Mouse (Mus musculus) heart, adult 8-10 months (tissue): ENCODE measurements around the gene Adgrl3. TPM values are rescaled to one million over a fixed set of nuclear protein-coding genes. Genes with fewer than 3 reads are reported as not detected.

Experiments
- DNase-seq: peaks from one replicate; pipeline ENCODE4 v3.0.0; 2022; ENCODE audit warnings: low spot score
- total RNA-seq, 4 experiments: library from RNA; stranded (reverse); gene quantifications; 2 replicates each; pipeline ENCODE4 v1.2.4; 2022

The Adgrl3 gene
- total RNA-seq, 4 experiments from 2014 or later: 3.1 to 4.0 (median 3.6) TPM

DNA sequence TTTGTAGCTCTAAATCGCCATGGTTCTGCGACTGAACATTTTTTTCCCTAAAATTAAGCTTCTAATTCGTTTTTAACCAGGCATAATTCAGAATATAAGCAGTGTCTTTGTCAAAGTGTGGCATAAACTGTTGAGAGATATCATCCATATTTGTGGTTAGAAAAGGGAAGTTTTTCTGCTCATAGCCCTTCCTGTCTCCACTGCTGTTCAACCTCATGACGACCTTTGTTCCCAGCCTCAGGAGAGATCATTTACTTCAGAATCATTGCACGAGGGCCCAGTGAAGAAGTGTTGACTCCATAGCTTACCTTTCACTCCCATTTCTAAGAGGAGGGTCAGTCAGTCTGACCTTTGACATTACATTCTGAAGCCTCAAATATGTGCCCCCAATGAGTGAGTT, 56.4 kb downstream of the Adgrl3 start:
- DNase-seq: no peak

DNA sequence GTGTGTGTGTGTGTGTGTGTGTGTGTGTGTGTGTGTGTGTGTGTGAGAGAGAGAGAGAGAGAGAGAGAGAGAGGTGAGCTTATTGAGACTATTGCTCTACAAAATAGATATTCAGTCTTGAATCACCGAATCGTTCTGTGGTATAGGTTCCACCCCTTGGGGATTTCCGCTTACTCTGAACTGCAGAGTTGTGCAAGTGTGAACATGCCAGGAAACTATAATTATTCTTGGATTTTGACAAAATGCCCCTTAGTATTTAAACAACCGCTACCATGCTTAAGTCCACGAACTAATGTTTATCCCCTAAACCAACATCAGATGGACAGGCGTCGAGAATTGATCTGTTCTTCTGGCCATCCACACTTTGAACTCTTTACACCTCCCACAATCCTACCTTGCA, 57.1 kb downstream of the Adgrl3 start:
- DNase-seq: no peak

DNA sequence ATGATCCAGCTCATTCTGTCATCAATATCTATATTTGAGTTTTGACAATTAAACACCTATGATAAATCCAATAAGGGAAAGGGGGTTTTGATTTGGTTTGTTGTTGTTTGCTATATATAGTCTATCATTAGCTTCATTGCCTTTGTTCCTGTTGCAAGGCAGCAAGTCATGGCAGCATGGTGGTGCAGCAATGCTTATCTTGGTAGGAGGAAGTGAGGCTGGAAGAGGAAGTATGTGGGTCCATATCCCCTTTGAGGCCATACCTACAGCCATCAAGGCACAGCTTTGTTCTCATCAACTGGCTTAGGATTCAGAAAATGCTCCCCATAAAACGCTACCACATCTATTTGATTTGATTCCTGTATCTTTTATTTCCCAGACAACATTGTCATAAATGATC, 58.1 kb downstream of the Adgrl3 start:
- no peak for DNase-seq

DNA sequence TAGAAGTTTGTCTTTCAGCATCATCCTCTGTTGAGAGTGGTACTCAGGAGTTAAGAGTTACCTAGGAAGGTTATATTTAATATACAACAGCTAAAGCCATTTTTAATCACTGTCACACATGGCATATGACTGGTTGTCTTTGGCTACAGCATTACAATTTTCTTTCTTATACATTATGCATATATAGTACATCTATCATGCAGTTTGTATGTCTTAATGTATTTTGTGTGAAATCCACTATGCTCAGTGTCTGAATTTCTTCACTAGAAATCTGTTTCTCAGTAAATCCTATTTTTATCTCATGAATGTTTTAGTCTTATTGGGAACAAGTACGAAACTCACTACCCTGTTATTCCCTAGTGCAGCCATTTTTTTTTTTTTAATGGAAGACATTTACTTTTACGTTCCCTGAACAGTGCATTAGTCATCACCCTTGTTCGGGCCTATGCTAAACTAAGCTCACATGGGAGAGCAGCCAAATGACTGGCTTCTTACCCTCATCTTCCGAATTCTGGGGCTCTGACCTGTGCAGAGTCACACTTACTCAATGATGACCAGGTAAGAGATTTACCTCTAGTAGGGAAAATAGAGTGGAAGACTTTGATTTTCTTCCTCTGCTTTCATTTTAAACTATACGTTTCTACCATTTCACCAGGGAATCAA, 63.9 kb downstream of the Adgrl3 start:
- DNase-seq: no peak

DNA sequence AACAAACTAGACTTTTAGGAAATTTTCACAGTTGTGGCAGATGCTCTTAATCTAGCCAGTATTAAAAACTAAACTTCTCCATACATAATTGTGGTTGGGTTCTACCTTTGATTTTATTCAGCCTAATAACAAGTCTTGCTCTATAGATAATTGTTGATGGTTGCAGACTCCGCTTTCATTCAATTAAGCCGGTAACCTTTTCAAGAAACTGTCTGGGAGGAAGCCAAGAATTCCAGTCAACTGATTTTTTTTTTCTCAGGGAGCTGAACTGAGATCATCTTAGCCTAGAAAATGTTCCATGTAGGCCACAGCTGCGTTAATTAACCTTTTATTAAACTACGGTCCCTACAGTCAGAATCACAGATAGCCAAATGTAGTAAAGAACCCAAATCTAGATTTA, 65.2 kb downstream of the Adgrl3 start:
- DNase-seq: peak; percentile 6

DNA sequence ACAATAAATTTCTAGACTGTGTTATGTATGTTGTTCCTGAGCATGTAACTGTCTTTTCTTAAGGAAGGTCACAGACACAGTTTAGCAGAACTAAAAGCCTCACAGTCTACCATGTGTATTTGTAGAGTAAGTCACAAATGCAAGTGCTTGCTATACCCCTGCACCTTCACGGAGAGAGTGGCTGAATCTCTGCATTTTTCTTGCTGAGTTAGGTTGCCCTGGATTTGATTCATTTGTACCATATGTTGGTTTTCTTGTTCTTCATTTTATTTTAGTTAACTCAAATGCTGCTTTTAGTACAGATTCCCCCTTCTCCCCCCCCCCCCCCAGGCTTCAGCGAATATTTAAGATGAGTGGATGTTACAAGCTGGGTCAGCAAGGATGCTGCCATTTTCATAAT, 68.7 kb downstream of the Adgrl3 start:
- no peak for DNase-seq

DNA sequence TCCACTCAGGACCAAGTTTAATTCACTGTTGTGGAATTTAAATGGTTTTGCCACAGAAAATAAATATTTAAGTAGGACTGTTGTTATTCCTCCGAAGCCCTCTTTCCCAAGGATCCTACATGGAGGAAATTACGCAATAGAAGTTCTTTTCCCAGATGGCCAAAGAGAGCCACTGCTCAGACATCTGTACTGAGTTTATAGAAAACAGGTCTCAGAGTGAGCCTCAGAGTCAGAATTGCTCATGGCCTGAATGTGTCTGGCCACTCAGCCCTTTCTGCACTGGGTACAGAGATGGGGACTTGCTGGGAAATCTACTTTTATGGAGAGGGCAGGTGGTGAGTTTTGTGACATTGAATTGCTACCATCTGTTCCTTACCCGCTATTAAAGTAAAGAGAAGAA, 74.7 kb downstream of the Adgrl3 start:
- DNase-seq: no peak

DNA sequence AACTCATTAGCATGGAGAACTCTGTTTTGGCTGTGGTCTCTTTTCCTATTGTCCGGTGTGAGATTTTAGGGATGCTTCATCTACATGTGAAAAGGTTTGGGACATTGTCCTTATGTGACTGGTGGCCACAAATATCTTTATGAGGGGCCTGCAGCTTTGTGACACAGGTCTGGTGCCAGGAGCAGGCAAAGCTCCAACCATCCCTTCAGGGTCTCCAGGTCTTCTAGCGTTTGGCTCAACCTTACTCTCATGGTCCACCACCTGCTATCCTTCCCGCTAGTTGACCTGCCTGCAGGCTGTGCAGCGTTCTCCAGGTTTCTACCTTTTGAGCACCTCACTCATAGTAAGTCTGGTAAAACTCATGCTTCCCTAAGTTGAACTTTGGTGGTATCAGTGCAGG, 77.2 kb downstream of the Adgrl3 start:
- no peak for DNase-seq

DNA sequence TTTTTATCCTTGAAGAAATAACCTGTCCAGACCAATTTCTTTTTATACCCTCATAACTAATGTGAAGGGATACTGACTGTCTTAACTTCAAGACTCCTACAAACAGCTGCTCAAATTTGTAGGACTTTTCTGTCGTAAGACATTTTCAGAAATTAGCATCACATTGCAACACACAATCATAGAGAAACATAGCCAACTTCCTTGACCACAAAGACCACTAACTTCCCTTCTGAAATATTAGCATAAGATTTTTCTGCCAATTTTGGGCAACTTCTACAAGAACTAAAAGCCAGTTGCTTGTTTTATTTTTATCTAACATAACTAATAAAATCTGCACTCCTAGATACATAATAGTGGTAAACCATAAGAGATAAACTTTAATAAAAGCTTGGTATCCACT, 87.5 kb downstream of the Adgrl3 start:
- DNase-seq: no peak

DNA sequence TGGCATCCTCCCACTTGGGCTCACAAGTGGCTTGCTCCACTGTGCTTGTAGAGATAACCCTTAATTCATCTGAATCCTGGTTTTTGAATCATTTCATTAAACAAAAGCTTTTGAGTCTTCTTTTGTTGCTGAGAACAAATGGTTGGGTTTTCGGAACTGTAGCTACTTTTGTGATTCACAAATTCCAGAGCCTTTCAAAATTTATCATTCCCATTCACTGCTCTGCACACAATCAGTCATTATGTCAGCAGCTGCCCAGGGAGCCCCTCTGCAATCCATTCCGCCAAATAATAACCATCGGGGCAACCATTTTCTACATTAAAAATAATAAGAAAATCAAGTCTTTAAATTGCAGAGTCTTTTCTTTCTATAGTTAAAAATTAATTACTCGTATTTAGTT, 104.5 kb downstream of the Adgrl3 start:
- no peak for DNase-seq

DNA sequence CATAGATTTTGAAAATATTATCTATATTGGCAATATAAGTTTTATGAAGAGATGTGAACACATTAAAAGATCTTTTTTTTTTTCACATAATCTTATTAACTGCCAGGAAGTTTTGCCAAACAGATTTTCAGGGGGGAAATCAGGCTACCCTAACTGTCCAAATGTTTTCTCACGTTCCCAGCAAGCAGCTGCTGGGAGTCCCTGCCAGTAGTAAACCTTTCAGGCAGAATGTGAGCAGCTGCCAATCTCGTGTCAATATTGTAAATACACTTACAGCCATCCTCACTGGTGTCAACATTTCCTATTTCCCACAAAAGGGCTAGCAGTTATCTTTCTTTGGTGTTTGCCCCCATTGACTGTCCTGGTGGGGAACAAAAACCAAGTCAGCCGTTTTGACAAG, 107.7 kb downstream of the Adgrl3 start:
- DNase-seq: no peak

DNA sequence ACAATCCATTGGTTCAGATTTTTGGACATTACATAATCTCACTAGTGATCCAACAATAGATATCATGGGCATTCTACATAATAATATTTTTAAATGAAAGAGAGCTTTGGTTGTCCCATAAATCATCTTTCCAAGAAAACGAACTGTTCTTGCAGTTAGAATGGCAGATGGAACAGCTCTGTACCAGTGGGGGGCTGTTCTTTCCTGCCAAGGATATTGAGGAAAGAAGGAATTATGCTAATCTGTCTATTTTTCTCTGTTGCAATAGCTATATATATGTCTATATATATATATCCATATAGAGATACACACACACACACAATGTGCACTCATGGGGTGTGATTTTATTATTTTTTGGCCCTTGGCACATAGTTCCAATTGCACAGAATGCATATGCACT, 116.5 kb downstream of the Adgrl3 start:
- DNase-seq: no peak

DNA sequence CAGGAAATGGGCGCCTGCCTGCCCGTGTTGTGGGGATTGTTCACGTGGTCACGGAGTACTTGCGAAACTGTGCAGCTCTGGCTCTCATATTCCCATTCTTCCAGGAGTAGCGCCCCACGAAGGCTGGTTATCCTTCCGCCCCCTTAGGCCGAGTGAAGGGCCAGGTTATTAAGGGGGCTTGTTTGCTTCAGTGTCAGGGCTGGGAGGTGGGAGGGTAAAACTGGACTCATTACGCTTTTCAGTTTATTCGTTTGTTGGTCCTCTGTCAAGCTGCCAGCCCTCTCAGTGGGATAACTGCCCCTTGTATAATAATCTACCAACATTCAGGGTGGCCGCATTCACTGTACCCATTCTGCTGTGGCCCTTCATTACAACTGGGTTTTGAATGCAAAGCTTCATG, 135.9 kb downstream of the Adgrl3 start:
- DNase-seq: no peak

DNA sequence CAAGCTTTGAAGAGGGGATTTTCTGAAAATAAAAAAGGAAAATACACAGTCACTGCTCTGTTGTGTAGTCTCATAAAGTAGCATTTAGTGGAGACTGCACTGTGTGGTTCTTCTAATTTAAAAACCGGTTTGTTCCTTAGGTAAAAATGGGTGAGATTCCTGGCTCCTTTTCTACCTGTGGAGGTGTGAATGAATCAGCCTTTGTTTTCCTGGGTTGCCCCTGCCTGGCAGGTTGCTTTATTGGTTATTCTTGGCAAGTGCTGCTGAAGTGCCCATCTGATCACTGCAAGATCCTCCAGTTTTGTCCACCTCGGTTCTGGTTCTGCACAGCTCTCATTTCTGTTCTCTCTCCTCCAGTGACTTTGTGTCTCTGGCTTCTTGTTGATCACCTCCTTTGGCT, 136.3 kb downstream of the Adgrl3 start:
- no peak for DNase-seq

DNA sequence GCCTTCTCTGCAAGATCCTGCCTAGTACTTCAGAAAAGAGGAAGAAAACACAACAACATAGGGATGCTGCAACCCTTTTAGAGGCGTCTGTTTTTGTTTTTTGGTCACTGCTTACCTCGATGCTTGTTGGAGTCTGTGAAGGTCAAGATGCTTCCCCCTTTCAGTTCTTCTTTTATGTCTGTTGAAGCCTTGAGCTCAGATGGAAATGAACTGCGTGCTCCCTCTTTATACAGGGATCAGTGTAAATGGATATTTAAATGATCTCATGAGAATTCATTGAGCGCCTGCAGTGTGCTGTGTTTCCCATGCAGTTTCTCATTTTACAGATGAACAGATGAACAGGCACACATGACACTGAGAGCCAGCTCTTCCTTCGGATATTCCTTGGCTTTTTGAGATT, 136.9 kb downstream of the Adgrl3 start:
- no peak for DNase-seq

DNA sequence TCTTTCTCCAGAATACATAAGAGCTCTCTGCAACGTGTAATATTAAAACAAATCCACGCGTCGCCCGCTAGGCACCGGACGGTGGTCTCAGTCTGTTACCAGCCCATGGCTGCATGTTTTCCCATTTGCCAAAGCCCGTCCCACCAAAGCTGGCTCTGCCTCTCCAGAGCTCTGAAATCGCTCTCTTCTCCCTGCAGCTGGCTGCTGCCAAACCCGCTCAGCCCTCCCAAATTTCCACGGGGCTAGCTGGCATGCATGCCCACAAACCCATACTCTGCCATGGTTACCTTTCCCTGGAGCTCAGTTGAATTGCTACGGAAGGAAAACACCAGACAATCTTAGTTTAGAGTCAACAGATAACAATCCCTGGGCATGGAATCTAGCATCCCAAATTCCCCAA, 139.1 kb downstream of the Adgrl3 start:
- no peak for DNase-seq

DNA sequence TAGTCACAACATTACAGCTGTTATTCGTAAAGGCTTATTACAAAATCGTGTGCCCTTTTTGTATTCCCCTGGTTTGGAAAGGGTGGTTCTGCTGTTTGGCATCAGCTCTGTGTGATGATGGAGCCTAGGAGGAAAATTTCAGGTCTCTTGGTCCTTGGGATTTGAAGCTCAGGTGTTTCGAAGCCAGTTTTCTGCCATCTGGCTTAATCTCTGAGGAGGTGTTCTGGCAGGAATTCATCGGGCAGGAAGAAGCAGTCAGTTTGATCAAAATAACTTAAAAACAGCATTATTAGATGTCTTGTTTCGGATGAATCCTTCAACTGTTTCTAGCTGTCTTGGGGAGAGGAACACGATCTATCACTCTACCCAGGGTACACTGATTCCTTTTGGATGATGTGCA, 140.5 kb downstream of the Adgrl3 start:
- no peak for DNase-seq

DNA sequence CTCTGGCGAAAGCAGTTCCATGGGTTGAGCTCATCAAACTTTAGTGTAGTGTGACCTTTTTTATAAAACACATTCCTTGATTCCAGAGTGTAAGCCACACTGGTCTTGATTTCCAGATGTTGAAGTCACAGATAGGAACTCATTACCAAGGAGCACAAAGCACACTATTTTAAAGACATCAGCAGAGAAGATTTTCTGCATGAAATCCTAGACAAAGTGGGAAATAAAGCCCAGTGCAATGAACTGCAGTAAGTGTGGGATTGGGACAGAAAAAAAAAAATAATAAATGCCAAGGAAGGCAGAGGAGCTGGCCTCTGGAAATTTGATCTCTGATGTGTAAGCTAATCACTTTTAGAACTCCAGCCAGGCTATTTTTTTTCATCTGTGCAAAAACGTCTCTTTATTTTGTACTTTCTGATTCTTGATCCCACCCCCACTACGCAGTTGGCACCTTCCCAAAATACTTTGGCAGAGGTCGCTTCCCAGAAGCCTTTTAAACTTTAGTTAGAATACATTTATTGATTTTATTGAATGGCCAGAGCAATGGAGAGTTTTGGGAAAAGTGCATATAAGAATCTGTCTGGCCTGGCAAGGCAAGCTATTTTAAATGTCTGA, 169.0 kb downstream of the Adgrl3 start:
- no peak for DNase-seq

DNA sequence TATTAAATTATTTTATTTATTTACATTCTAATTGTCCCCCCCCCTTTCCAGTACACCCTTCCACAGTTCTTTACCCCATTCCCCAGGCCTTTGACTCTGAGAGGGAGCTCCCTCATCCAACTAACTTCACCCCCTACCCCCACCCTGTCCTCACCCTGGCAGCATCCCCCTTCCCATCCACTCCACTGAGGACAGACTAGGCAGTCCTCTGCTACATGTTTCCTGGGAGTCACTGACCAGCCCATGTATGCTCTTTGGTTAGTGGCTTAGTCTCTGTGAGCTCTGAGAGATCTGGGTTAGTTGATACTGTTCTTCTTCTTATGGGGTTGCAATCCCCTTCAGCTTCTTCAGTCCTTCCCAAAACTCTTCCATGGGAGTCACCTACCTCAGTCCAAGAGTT, 180.4 kb downstream of the Adgrl3 start:
- DNase-seq: no peak

DNA sequence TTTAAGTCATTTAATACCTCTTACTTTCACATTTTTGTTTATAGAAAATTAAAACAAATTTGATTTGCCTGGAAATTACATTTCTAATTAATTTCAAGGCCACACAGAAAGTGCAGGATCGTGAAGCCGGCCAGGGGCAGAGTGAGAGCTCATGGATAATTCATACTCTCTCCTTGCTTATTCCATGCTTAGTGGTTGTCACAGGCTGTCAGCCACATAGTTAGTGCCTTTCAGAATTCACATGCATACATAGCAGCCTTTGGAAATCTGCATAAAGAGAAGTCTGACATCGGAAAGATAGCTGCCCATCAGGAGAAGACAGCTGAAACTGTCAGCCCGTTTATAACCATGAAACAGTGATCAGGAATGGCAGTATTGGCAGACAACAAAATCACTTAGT, 181.9 kb downstream of the Adgrl3 start:
- no peak for DNase-seq

DNA sequence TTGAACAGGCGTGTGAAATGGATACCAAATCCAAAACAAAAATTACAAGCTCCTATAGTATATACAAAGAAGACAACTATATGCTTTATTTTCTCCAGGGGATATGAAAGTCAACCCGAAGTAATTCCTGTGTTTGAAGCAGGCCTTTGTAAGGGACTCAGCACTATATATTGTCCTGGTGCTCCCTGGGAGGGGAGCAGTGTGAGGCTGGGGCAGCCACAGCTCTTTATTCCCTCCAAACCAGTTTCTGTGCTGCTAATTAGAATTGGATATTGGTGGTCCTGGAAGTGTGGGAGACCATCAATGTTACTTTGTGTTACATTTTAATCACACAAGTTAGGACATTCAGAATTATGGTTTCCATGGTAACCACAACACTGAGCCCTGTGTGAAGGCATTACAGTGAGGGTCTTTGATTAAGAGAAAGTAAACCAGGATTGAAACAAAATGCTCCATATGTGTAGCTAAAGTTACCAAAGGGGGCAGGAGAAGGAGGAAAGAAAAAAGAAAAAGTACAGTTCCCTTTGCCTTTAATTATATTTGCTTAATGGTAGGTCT, 198.6 kb downstream of the Adgrl3 start:
- DNase-seq: no peak

DNA sequence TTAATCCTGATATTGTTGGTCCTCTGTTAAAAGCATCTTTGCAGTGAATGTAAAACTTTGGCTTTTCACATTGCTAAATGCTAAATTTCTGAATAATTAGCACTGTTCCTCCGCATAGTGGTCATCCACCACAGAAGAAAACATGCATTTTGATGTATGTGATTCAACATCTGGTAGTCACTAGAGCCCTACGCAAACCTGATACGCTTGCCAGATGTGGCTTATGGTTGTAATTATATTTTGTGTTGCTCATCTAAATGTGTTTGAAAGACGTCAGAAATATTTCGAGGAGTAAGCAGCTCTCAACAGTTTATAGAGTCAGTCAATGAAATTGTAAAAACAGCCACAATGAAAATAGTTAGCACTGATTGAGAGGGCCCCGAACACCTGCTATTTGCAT, 204.5 kb downstream of the Adgrl3 start:
- DNase-seq: no peak

DNA sequence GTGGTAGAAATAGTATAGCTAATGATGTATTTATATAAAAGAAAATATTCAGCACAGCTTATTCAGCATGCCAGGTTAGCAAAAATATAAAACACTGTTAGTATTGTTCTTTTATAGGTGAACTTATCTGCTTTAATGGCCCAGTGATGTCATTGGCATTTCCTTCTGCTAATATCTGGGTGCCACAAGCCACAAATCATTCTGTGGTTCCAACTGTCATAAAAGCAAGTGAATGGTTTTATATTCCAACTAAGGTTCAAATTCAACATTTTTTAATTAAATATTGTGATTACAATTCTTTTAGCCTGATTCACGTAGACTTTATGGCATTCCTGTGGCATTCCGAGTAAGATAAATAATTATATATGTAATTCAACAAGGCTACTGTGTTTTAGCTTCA, 205.5 kb downstream of the Adgrl3 start:
- no peak for DNase-seq

DNA sequence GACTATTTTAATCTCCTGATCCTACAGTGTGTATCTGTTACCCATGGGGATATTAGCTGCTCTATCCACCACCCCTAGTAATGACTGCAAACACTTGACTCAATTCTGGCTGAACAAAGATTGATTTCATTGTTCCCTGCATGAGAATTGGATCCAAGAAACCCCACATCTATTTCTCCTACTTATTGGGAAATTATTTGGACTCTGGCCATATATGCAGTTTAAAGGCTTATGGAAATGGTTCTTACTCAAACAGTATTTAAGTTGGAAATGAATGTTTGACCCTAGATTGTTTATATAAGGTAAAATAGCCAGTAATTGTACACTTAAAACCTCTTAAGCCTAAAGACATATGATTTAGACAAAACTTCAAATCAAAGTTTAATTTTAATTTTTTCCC, 207.3 kb downstream of the Adgrl3 start:
- DNase-seq: no peak
